Mouse (Mus musculus) erythroblast, adult 5-6 weeks (primary cell): ENCODE measurements around the gene Rreb1. TPM values are rescaled to one million over a fixed set of nuclear protein-coding genes. Genes with fewer than 3 reads are reported as not detected.

ENCODE experiments used
- ATAC-seq: replicated peaks from 2 replicates; pipeline ENCODE4 v1.8.0; 2016; ENCODE audit warnings: moderate number of reproducible peaks, mild to moderate bottlenecking, moderate TSS enrichment, inconsistent platforms; ENCODE audit not compliant: poor library complexity, low FRiP score, severe bottlenecking
- total RNA-seq, 2 experiments: library from RNA; stranded (forward) in 1 of 2; stranded (reverse) in 1 of 2; fragments of 150-400 nt in 1 of 2; fragments of 200-764, 138-1000 nt in 1 of 2; gene quantifications; 2 replicates each; pipeline versions ENCODE4 v1.2.3 to v1.2.4; 2015 to 2017; ENCODE audit warnings: low replicate concordance in 2 of 2

Rreb1 gene
- 9.2 and 11.7 TPM in 2 replicates for total RNA-seq (2015; ENCODE audit: low replicate concordance)
- total RNA-seq (2017; ENCODE audit: low replicate concordance) = 2.4 and 8.2 TPM in 2 replicates

GRCm38 (mm10) chr13:37778147-37778593 lies at the start of gene Rreb1:
Gene Rreb1 (plus strand): TSS chr13:37778400.
- ATAC-seq = peak; percentile 42; the same call in 1 of the 2 replicates

DNA sequence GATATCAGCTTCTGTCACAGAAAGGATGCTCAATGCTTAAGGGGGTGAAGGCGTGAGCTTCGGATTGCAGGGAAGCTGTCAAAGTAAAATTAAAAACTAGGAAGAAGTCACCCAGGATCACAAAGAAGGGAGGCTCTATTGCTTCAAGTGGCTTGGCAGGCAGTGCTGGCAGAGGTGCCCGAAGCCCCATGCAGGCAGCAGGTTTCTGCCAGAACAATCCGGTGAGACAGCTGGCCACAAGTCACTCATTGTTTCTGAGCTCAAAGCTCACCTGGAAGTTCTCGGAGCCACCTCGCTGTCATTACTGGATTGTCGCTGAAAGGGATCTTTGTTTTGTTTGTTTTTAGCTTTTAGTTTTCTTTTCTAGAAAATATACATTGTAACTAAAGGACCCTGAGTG lies 49.6 kb upstream of the Rreb1 start:
- ATAC-seq = no peak

DNA sequence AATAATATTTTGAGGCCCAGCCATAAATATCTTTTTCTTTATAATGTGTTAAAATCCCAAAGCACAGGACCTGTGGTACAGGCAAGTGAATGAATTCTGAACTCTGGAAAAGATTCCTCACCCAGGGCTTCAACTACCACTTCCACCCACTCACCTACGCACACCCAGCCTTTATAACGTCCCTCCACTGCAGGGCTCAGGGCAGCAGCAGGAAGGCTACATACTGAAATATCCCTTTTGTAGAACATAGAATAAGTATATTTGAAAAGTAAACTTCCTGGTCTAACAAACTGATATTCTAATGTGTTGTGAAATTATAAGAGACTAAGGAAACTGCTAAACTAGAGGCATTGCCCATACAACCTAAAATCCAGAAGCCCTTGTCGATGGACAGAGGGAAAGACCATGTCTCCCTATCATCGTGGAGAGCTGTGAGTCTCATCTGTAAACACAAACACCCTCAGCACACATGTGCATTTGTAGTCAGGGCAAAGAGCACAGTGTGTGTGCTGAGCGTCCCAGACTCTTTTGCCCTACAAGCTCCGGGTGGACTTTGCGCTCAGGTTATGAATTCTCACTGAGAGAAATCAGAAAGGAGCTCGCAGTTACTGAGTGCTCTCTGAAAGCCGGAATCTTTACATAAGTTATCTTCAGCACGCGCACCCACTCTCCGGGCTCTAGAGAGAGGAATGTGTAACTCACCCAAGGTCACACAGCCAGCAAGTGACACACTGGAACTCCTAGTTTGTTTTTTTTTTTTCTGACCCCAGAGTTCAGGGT lies 46.1 kb upstream of the Rreb1 start:
- ATAC-seq = no peak

DNA sequence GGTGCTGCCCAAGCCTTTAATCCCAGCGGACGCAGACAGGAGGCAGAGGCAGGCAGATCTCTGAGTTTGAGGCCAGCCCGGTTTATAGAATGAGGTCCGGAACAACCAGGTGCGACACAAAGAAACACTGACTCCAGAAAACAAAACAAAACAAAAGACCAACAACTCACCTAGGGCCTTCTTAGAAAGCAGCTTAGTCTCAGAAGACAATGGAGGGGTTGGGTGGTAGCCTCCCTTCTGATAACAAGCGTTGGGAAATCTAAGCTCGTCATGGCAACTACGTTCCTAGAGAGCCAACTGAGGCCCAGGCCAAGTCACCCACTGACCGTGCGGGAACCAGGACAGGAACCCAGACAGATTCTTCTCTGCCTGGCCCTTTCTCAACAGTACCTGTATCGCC lies 43.7 kb upstream of the Rreb1 start:
- ATAC-seq = no peak

DNA sequence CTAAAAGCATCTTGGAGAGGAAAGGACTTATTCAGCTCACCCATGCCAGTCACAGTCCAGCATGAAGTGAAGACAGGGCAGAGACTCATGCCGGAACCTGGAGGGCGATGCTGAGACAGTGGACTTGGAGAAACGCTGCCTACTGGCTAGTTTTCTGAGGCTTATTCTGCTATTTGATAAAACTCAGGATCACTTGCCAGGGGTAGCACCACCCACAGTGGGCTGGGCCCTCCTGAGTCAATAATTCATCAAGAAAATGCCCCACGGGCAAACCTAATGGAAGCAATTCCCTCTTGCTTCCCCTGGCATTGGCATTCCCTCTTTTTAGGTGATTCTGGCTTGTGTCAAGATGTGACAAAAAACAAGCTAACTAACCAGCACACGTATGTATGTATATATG lies 38.1 kb upstream of the Rreb1 start:
- no peak for ATAC-seq

DNA sequence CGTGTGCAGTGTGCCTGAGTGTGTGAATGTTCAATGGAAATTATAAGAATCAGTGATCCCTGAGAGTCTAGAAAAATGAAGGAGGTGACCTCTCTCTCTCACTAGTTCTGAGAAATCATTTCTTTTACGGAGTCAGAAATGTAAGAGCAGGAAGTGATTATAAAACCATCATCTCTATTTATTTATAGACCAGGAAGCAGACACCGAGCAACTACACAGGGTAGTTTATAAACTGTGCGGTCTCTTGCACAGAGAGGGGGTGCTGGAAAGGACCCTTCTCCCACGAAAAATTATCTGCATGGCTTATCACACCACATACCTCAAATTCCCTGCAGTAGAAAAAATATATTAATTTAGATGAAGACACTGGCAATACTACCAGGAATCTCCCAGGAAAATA lies 37.4 kb upstream of the Rreb1 start:
- no peak for ATAC-seq

- ATAC-seq = no peak
These were observed 36.0 kb upstream of the Rreb1 start for GRCm38 (mm10) chr13:37742248-37742647.

- ATAC-seq = no peak
These were observed 30.7 kb upstream of the Rreb1 start for GRCm38 (mm10) chr13:37747504-37747903.

DNA sequence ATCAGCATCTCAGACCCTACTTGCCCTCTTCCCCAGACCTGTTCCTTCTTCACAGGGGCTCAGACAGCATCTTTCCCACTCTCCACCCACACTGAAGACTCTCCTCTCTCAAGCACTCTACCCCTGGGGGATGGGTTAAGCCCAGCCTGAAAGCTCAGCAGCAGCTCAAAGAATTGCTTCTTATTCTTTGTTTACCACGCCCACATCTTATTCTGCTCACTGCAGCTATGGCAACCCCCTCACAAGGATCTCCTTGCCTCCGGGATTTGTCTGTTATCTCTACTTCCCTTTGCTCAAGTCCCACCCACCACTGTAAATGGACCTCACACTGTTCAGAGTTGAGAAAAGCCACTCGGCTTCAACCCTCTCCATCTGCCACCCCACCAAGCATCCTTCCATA lies 28.7 kb upstream of the Rreb1 start:
- ATAC-seq = no peak

GRCm38 (mm10) chr13:37751154-37751950 lies 26.8 kb upstream of the Rreb1 start:
- ATAC-seq = no peak

- no peak; the same call in 1 of the 2 replicates for ATAC-seq
These were observed 18.7 kb upstream of the Rreb1 start for GRCm38 (mm10) chr13:37759341-37760012.

DNA sequence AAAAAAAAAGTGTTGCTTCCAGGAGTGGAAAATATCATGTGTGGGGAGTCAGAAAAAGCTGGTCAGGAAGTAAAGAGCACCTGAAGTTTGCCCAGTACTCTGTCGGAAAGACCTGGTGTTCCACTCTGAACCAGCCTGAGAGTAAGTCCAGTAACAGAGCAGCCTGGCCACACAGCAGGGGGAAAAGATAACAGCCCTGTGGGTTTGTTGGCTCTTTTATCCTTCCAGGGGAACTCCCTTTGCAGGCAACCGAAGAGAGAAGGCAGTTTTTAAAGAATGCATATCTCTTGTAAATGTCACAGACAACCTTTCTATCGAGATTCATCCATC lies 18.2 kb upstream of the Rreb1 start:
- ATAC-seq = peak; percentile 73

DNA sequence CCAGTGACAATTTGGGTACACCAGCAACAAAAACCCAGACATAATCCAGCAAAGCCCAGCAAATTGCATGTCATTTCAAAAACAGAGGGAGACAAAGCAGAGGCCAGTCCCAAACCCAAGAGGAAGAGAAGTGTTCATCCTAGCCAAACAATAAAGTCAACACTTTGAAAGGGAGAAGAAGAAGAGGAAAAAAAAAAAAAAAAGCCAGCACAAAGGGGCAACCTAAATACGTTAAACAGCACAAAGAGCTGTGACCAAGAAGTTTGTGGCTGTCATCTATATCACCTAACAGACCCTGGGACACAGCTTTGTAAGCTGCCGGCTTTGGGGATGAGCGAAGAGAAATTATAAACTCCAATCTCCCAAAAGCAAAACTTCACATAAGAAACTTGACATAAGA lies 17.8 kb upstream of the Rreb1 start:
- ATAC-seq = no peak

DNA sequence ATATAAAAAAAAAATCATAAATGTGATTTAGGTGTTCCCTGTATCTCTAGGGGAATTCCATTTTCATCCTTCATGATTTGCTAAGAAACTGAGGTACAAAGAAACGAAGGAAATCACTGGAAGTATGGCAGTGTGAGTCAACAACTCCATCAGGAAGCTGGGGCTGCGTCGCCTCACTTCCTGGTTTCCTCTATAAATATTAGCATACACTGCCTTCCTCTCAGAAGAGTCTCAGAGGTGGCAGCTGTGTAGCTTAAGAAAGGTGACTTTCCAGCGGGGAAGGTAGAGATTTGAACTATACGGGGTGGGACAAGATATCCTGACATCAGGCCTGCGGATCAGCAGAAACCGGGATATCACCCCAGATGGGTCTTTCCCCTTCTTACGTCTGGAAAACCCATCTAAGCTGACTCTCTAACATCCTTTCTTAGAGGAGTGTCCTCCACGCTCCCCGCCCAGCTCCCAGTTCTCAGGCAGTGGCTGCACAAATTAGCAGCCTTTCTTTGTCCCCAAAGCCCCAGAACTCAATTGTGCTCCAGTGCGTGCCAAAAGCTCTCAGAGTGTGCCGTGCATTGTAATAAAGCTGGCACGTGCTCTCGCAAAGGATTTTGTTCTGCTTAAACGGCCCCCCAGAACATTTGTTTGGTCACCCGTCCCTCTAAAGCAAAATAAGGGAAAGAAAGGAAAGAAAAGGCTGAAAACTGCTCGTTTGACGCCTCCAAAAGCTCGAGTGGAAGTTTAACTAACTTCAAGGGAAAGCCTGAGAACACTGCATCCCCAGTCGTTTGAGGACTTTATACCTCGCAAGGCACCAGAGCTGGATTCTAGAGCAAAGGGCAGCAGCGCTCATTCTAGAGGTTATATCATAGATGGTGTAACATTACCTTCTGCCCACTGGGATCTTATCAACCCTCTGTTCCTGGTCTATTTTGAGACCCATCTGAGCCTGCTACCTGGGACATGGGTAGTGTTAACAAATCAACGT lies 17.0 kb upstream of the Rreb1 start:
- no peak for ATAC-seq

DNA sequence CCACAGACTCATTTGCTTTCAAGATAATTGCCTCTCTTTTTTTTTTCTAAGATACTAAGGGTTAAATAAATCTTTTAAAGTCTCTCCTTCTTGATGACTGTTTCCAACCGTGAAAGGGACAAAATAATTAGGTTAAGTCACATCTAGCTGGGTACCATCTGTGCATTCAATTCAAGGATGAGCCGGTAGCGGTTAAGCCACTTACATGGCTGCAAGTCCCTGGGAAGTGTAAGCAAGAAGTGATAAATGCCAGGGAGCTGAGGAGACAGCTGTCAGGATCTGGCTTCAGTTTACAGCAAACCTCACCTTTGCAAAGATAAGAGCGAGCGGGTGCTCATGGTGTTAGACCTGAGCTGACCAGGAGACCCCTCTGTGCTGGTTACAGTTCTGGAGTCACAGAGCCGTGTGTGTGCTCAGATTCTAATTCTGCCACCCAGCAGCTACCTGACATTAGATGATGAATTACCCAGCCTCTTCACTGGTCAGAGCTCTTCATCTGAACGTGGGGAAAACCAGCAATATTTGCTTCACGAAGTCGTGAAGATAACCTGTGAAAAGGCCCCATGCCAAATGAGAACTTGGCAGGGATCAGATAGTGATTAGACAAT lies 14.3 kb upstream of the Rreb1 start:
- no peak for ATAC-seq

GRCm38 (mm10) chr13:37769777-37770176 lies 8.4 kb upstream of the Rreb1 start:
- ATAC-seq = no peak

- no peak for ATAC-seq
These were observed 4.7 kb upstream of the Rreb1 start for GRCm38 (mm10) chr13:37773476-37773875.

DNA sequence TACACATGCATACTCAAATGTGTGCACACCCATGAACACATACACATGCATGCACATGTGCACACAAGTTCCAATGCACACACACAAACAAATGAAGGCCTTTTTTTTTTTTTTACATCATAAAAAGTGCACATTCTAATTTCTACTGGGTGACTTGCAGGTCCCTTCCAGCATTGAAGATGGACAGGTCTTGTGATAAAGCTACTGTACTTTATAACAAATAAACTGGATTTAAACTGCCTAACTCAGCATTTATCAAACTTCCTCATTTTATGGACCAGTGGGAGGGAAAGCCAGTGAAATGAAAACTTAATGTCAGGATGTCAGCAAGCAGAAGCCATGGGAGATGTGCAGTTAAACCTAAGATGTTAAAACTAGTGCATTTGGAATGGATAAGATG lies 1.5 kb upstream of the Rreb1 start:
- ATAC-seq = no peak
